Mouse (Mus musculus) hindbrain, embryonic 16.5 days (tissue): Measurements from ENCODE around the gene P2ry1. TPM values are rescaled to one million over a fixed set of nuclear protein-coding genes. Genes with fewer than 3 reads are reported as not detected.

Experiments used
- ATAC-seq: fragments of 200-750 bp; cut with Nextera tagmentation; 2 replicates; pipeline ENCODE4 v1.8.0; 2017; ENCODE audit warnings: moderate TSS enrichment, moderate library complexity
- H3K27ac ChIP-seq: fragments of 300-500 bp; sonication (generic); 2 replicates; pipeline ENCODE4 v1.5.1; 2014; ENCODE audit warnings: low read depth, mild to moderate bottlenecking, control low read depth, low read length, moderate library complexity
- H3K27me3 ChIP-seq: fragments of 300-500 bp; sonication (generic); replicated peaks from 2 replicates; pipeline ENCODE4 v1.6.1; 2014; ENCODE audit warnings: low read length; ENCODE audit not compliant: control insufficient read depth, insufficient read depth
- H3K36me3 ChIP-seq: fragments of 300-500 bp; sonication (generic); 2 replicates; pipeline ENCODE4 v1.6.1; 2014; ENCODE audit warnings: mild to moderate bottlenecking, low read length, moderate library complexity, mixed read lengths; ENCODE audit not compliant: control insufficient read depth, insufficient read depth
- H3K4me1 ChIP-seq: fragments of 300-500 bp; sonication (generic); 2 replicates; pipeline ENCODE4 v1.6.1; 2014; ENCODE audit warnings: low read depth, low read length; ENCODE audit not compliant: control insufficient read depth, insufficient read depth
- H3K4me2 ChIP-seq: fragments of 300-500 bp; sonication (generic); 2 replicates; pipeline ENCODE4 v1.6.1; 2014; ENCODE audit warnings: mild to moderate bottlenecking, low read length, control low read depth, moderate library complexity
- H3K4me3 ChIP-seq: fragments of 300-500 bp; sonication (generic); 2 replicates; pipeline ENCODE4 v1.5.1; 2014; ENCODE audit warnings: mild to moderate bottlenecking, low read length, control low read depth, moderate library complexity
- H3K9ac ChIP-seq: fragments of 300-500 bp; sonication (generic); 2 replicates; pipeline ENCODE4 v1.6.1; 2014; ENCODE audit warnings: low read depth, mild to moderate bottlenecking, control low read depth, low read length, moderate library complexity
- H3K9me3 ChIP-seq: fragments of 300-500 bp; sonication (generic); 2 replicates; pipeline ENCODE4 v1.6.1; 2014; ENCODE audit warnings: mild to moderate bottlenecking, low read length, moderate library complexity; ENCODE audit not compliant: control insufficient read depth
- WGBS: fragments of 180-500 bp; shearing (Covaris S2); extraction: QIAGEN DNeasy Blood & Tissue Kit; methylation state at CpG from one replicate; pipeline ENCODE4 v1.1.7; 2014; 5-methylcytosine and 5-hydroxymethylcytosine counted together
- polyA plus RNA-seq: library from polyadenylated mRNA; unstranded; fragments of >200 nt; fragmentation: Nextera tagmentation; extraction: Ambion mirVana; gene quantifications from 2 replicates; pipeline ENCODE4 v1.2.1, GENCODE M21; 2015

P2ry1 gene
- polyA plus RNA-seq, 1 experiment from 2014 or later = 5.8 TPM

DNA sequence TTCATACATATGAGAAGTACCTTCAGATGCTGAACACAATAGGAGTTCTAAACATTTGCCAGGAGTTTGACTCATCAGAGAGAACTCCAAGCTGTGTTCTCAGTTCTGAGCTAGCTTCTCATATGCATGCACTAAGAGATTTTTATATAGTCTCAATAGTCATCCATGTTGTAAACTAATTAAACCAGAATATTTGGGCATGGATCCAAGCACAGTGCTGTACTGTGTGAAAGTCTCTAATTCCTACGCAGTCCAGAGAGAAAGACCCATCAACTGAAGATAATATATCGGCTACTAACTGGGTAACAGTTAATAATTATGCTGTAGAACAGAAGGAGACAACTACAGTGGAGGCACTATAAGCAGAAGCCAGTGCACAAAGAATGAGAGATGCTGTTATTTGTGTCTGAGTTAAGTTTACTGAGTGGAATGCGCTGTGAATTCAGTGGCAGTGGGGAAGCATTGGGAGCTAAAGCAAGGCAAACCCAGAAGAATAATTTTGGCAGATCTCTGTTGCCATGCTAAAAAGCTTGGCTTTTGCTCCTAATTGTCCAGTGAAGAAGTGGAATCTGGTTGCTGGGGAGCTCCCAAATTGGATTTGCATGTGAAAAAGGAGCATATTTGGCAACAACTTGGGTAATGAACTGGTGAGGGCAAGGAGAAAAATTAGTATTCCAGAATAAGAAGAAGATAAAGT, 47.5 kb downstream of the P2ry1 start:
- Histone ChIP-seq H3K27me3 (no peaks in the 10 kb centered on the region), H3K4me1 (no peaks in the 10 kb centered on the region), H3K4me3 (no peak overlapping the region), H3K36me3 (no peaks in the 10 kb centered on the region), H3K27ac (no peak overlapping the region), H3K9ac (no peak overlapping the region), H3K4me2 (no peak overlapping the region), H3K9me3 (no peaks in the 10 kb centered on the region)
- ATAC-seq = peak; percentile 80
- 54% methylated on average over 3 of the region's 3 CpGs for WGBS
